Mouse (Mus musculus) layer of hippocampus, adult 8-10 months (tissue): ENCODE results near the gene Tnnc2. TPM values are rescaled to one million over a fixed set of nuclear protein-coding genes. Genes with fewer than 3 reads are reported as not detected.
A peak's percentile ranks its signal among the peaks of the same experiment; 100 is the strongest.

Source experiments
- DNase-seq, 2 experiments: peaks; one replicate each; pipeline ENCODE4 v3.0.0; 2022; ENCODE audit warnings: low spot score in 2 of 2
- total RNA-seq, 4 experiments: library from RNA; stranded (reverse); gene quantifications; 2 replicates each; pipeline ENCODE4 v1.2.4; 2022

Tnnc2 gene
- total RNA-seq: 1 to 10 TPM in 1 of 4 experiments, not detected in 3; 1.4 TPM

- no peak for DNase-seq
These were observed at the start of gene Tnnc2 for GRCm38 (mm10) chr2:164779481-164780086. Gene Tnnc2, minus strand, starts transcription at chr2:164779967.

- DNase-seq: no peak
These were observed 49.3 kb upstream of the Tnnc2 start for GRCm38 (mm10) chr2:164829090-164829489.

- no peak for DNase-seq
These were observed 48.7 kb upstream of the Tnnc2 start, which contains the start of gene Spata25 for GRCm38 (mm10) chr2:164828437-164828836. Gene Spata25, minus strand, starts transcription at chr2:164828537.

GRCm38 (mm10) chr2:164827146-164827850 is 47.5 kb upstream of the Tnnc2 start:
- no peak for DNase-seq

GRCm38 (mm10) chr2:164825521-164825920 is 45.8 kb upstream of the Tnnc2 start:
- no peak for DNase-seq

- no peak for DNase-seq
These were observed 44.2 kb upstream of the Tnnc2 start for GRCm38 (mm10) chr2:164823969-164824368.

GRCm38 (mm10) chr2:164823181-164823585 is 43.4 kb upstream of the Tnnc2 start:
- DNase-seq: no peak

GRCm38 (mm10) chr2:164822636-164823165 is 42.9 kb upstream of the Tnnc2 start, which contains the start of gene Zswim1:
Gene Zswim1, plus strand, starts transcription at chr2:164822686.
- peak; percentile 99 to 100 for DNase-seq

GRCm38 (mm10) chr2:164821060-164821459 is 41.3 kb upstream of the Tnnc2 start:
- DNase-seq: no peak

- no peak for DNase-seq
These were observed 37.9 kb upstream of the Tnnc2 start for GRCm38 (mm10) chr2:164817703-164818102.

GRCm38 (mm10) chr2:164817206-164817605 is 37.4 kb upstream of the Tnnc2 start:
- DNase-seq: no peak

GRCm38 (mm10) chr2:164815821-164816220 is 36.1 kb upstream of the Tnnc2 start:
- no peak for DNase-seq

GRCm38 (mm10) chr2:164815348-164815747 is 35.6 kb upstream of the Tnnc2 start:
- DNase-seq: no peak

GRCm38 (mm10) chr2:164813557-164813956 is 33.8 kb upstream of the Tnnc2 start:
- DNase-seq: no peak

GRCm38 (mm10) chr2:164806614-164807013 is 26.8 kb upstream of the Tnnc2 start:
- no peak for DNase-seq

- DNase-seq: no peak
These were observed 25.6 kb upstream of the Tnnc2 start for GRCm38 (mm10) chr2:164805332-164805718.

GRCm38 (mm10) chr2:164804533-164805331 is 25.0 kb upstream of the Tnnc2 start, which contains the start of the genes Acot8 and Zswim3:
Gene Acot8, minus strand, starts transcription at chr2:164804882.
Gene Zswim3, plus strand, starts transcription at chr2:164805098.
- DNase-seq: peak; percentile 98 to 99

- DNase-seq: no peak
These were observed 24.1 kb upstream of the Tnnc2 start for GRCm38 (mm10) chr2:164803921-164804313.

GRCm38 (mm10) chr2:164803201-164803920 is 23.6 kb upstream of the Tnnc2 start:
- DNase-seq: no peak

GRCm38 (mm10) chr2:164800252-164801004 is 20.7 kb upstream of the Tnnc2 start:
- DNase-seq: no peak
